Mouse (Mus musculus) left cerebral cortex, adult 2 months (tissue): Measurements from ENCODE around the gene Adm2. TPM values are rescaled to one million over a fixed set of nuclear protein-coding genes. Genes with fewer than 3 reads are reported as not detected.

Experiments used
- DNase-seq, 2 experiments: peaks; one replicate each; pipeline ENCODE4 v3.0.0; 2021 to 2022; ENCODE audit warnings: low spot score in 2 of 2, mixed read lengths in 1 of 2; ENCODE audit errors: extremely low spot score in 1 of 2
- H3K27ac ChIP-seq: fragments of 200-600 bp; 2 replicates; pipeline ENCODE4 v1.8.1; 2022
- H3K4me3 ChIP-seq: fragments of 200-600 bp; 2 replicates; pipeline ENCODE4 v1.8.1; 2022
- CTCF ChIP-seq: fragments of 200-600 bp; IDR thresholded peaks from 2 replicates; pipeline ENCODE4 v1.8.1; 2022; ENCODE audit warnings: antibody characterized with exemption, mild to moderate bottlenecking, moderate library complexity
- intact Hi-C: fragments of 180-260 bp; cut with DNase I; formaldehyde crosslinking; loops from one replicate; pipeline ENCODE4 v1.15.1; 2025
- total RNA-seq, 2 experiments: library from RNA; stranded (reverse); gene quantifications; 2 replicates each; pipeline ENCODE4 v1.2.3; 2021

Adm2 gene
- total RNA-seq, 2 experiments from 2014 or later, result not detected

- DNase-seq, result no peak
- intact Hi-C loops, result no loop called here
Observed at GRCm38 (mm10) chr15:89343325-89343724, 20.8 kb downstream of the Adm2 start.

GRCm38 (mm10) chr15:89350447-89350846 is 27.9 kb downstream of the Adm2 start:
- H3K27ac ChIP-seq, result no peak overlapping the region
- no peak overlapping the region for H3K4me3 ChIP-seq
- intact Hi-C loops, result no loop called here
- no peak for TF ChIP-seq CTCF
- DNase-seq, result no peak

More at GRCm38 (mm10) chr15:89343325-89343724, 20.8 kb downstream of the Adm2 start:
- TF ChIP-seq CTCF, result peak; percentile 41
- H3K27ac ChIP-seq, result no peak overlapping the region
- H3K4me3 ChIP-seq, result no peak overlapping the region

GRCm38 (mm10) chr15:89351302-89351701 is 28.8 kb downstream of the Adm2 start:
- intact Hi-C loops, result no loop called here
- DNase-seq, result no peak
- no peak overlapping the region for H3K4me3 ChIP-seq
- H3K27ac ChIP-seq, result no peak overlapping the region
- no peak for TF ChIP-seq CTCF

GRCm38 (mm10) chr15:89352054-89352453 is 29.5 kb downstream of the Adm2 start:
- intact Hi-C loops, result no loop called here
- DNase-seq, result no peak
- Histone ChIP-seq H3K27ac (no peak overlapping the region), H3K4me3 (no peak overlapping the region)
- TF ChIP-seq CTCF, result no peak

- H3K27ac ChIP-seq, result no peak overlapping the region
- H3K4me3 ChIP-seq, result no peak overlapping the region
- no peak for DNase-seq
- intact Hi-C loops, result no loop called here
- TF ChIP-seq CTCF, result no peak
Observed at GRCm38 (mm10) chr15:89352795-89353194, 30.3 kb downstream of the Adm2 start.

GRCm38 (mm10) chr15:89353837-89354236 is 31.3 kb downstream of the Adm2 start:
- intact Hi-C loops, result loop anchor here (2.0 kb wide), 1 partner anchor 39 kb away; the partner anchor contains the start of gene Sbf1
- no peak for DNase-seq
- Histone ChIP-seq H3K4me3 (no peak overlapping the region), H3K27ac (no peak overlapping the region)
- no peak for TF ChIP-seq CTCF

GRCm38 (mm10) chr15:89354455-89354854 is 31.9 kb downstream of the Adm2 start:
- no peak overlapping the region for H3K27ac ChIP-seq
- intact Hi-C loops, result loop anchor here (2.0 kb wide), 1 partner anchor 40 kb away; the partner anchor contains the start of gene Sbf1
- TF ChIP-seq CTCF, result no peak
- H3K4me3 ChIP-seq, result peak overlapping the region; percentile 87
- no peak for DNase-seq

- intact Hi-C loops, result loop anchor here (2.0 kb wide), 2 partner anchors 17 to 41 kb away; partner anchors contain the start of genes Sbf1 and Sco2
- Histone ChIP-seq H3K4me3 (peak within 1 kb of the TSS; percentile 87), H3K27ac (peak within 1 kb of the TSS; percentile 82)
- TF ChIP-seq CTCF, result no peak; the same call in 1 of the 2 replicates
- peak; percentile 92 to 96 for DNase-seq
Observed at GRCm38 (mm10) chr15:89355241-89356187, 33.0 kb downstream of the Adm2 start, which contains the start of the genes Lmf2 and Ncaph2. Gene Lmf2 (minus strand): TSS chr15:89355659. Gene Ncaph2 (plus strand): TSS chr15:89355719.

- intact Hi-C loops, result loop anchor here (2.0 kb wide), 1 partner anchor 16 kb away; the partner anchor contains the start of gene Sco2
- peak overlapping the region; percentile 87 for H3K4me3 ChIP-seq
- no peak for TF ChIP-seq CTCF
- peak in 1 of 2 experiments; percentile 40 for DNase-seq
- H3K27ac ChIP-seq, result peak overlapping the region; percentile 82
Observed at GRCm38 (mm10) chr15:89356372-89356771, 33.9 kb downstream of the Adm2 start.

- Histone ChIP-seq H3K4me3 (no peak overlapping the region), H3K27ac (no peak overlapping the region)
- intact Hi-C loops, result no loop called here
- DNase-seq, result no peak
- no peak for TF ChIP-seq CTCF
Observed at GRCm38 (mm10) chr15:89358784-89359183, 36.3 kb downstream of the Adm2 start.

- DNase-seq, result no peak
- no peak overlapping the region for H3K27ac ChIP-seq
- intact Hi-C loops, result no loop called here
- H3K4me3 ChIP-seq, result no peak overlapping the region
- no peak for TF ChIP-seq CTCF
Observed at GRCm38 (mm10) chr15:89363051-89363450, 40.5 kb downstream of the Adm2 start.

- DNase-seq, result no peak
- H3K27ac ChIP-seq, result no peak overlapping the region
- no peak for TF ChIP-seq CTCF
- intact Hi-C loops, result no loop called here
- no peak overlapping the region for H3K4me3 ChIP-seq
Observed at GRCm38 (mm10) chr15:89365141-89365551, 42.6 kb downstream of the Adm2 start.
